Mouse (Mus musculus): ENCODE data around the gene Dock8. TPM values are rescaled to one million over a fixed set of nuclear protein-coding genes. Genes with fewer than 3 reads are reported as not detected.

The Dock8 gene
- polyA plus RNA-seq, 1 experiment from 2014 or later: 8.5 TPM

DNA sequence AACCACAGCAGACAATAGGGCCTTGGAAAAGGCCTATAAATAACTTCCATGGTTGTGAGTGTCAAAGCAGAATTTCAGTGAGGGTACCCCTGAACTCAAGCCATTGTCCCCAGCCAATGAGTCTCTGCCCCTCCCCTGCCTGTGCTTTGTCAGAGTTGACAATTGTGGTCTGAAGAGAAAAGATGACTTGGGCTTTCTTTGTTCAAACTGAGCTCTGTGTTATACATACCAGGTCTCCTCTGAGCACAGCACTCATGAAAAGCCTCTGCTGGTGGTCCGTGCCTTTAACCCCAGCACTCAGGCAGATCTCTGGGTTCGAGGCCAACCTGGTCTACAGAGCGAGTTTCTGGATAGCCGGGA, 231.6 kb downstream of the Dock8 start:
- H3K9me3 ChIP-seq (replicated peaks): no peaks in the 10 kb centered on the region
- ATAC-seq (ENCODE audit: insufficient read depth): no peak
- no peak overlapping the region for H3K9ac ChIP-seq
- H3K36me3 ChIP-seq (replicated peaks): no peaks in the 10 kb centered on the region
- H3K27me3 ChIP-seq: peaks cover 27% of the 10 kb centered on the region
- no peak overlapping the region for H3K4me2 ChIP-seq
- H3K27ac ChIP-seq (replicated peaks): no peak overlapping the region
- H3K4me3 ChIP-seq (replicated peaks): no peak overlapping the region
- no peaks in the 10 kb centered on the region for H3K4me1 ChIP-seq (replicated peaks)
- 70% methylated on average over 4 of the region's 4 CpGs for WGBS (ENCODE audit: insufficient replicate concordance)

DNA sequence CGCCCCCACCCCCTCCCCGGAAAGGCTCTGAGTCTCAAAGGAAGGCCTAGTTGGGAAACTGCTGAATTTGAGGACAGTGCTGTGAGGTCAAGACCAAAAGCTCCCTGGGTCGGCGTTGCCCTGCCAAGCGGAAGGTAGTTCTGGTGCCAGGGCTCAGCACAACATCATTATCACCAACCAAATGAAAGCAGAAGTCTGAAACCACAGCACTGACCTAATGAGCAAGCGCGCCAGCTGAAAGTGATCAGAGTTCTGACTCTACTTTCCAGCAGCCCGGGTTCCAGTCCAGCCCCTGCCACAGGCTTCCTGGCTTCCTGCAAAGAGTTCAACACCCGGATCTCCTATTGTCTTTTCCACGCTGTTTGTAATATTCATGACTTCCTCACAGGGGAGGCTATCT, 232.7 kb downstream of the Dock8 start:
- WGBS (ENCODE audit: insufficient replicate concordance): 32% methylated on average over 10 of the region's 10 CpGs
- Histone ChIP-seq H3K4me3 (replicated peaks) (no peak overlapping the region), H3K27ac (replicated peaks) (no peak overlapping the region), H3K27me3 (peaks cover 37% of the 10 kb centered on the region), H3K9me3 (replicated peaks) (no peaks in the 10 kb centered on the region), H3K36me3 (replicated peaks) (no peaks in the 10 kb centered on the region), H3K4me1 (replicated peaks) (no peaks in the 10 kb centered on the region), H3K9ac (no peak overlapping the region), H3K4me2 (no peak overlapping the region)
- ATAC-seq (ENCODE audit: insufficient read depth): no peak

GRCm38 (mm10) chr19:25236596-25237491, 237.5 kb downstream of the Dock8 start, which contains the start of gene Kank1:
Kank1 (plus strand) TSS chr19:25236975.
- Histone ChIP-seq H3K4me2 (peak within 1 kb of the TSS; percentile 70), H3K27ac (replicated peaks) (no peak within 1 kb of the TSS), H3K36me3 (replicated peaks) (no peaks in the 10 kb centered on the region), H3K9me3 (replicated peaks) (no peaks in the 10 kb centered on the region), H3K9ac (no peak within 1 kb of the TSS; the same call in 1 of the 2 replicates), H3K4me3 (replicated peaks) (peak within 1 kb of the TSS; percentile 55), H3K27me3 (peaks cover 75% of the 10 kb centered on the region), H3K4me1 (replicated peaks) (no peaks in the 10 kb centered on the region; the same call in 1 of the 2 replicates)
- under 1% methylated on average over 76 of the region's 76 CpGs for WGBS (ENCODE audit: insufficient replicate concordance)
- peak; percentile 56 for ATAC-seq (ENCODE audit: insufficient read depth)

DNA sequence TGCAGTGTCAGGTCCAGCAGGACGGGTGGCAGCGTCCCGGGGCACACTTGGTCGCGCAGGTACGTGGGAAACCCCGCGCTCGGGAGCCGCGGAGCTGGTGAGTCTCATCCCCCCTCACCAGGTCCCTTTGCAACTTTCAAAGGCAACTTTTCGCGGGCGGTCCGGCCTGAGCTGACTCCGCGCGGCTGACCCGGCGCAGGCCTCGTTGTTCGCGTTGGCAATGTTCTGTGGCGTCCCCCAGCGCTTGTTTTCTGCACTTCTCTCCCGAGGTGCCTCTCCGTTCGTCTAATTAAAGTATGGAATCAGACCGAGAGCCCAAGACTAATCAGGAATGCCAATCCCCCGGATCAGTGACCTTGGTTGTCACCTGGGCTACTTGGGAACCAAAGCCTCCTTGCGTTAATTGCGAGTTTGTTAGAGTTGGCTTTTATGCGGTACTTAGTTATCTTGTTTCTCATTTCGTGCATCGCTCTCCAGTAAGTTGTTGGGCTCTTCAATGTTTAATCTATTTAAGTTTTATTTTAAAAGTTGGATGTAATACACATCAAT, 238.2 kb downstream of the Dock8 start:
- H3K27me3 ChIP-seq: peaks cover 70% of the 10 kb centered on the region
- H3K27ac ChIP-seq (replicated peaks): no peak overlapping the region
- under 1% methylated on average over 35 of the region's 35 CpGs for WGBS (ENCODE audit: insufficient replicate concordance)
- ATAC-seq (ENCODE audit: insufficient read depth): peak; percentile 31; the same call in 1 of the 2 replicates
- no peaks in the 10 kb centered on the region for H3K9me3 ChIP-seq (replicated peaks)
- no peaks in the 10 kb centered on the region for H3K36me3 ChIP-seq (replicated peaks)
- no peak overlapping the region; the same call in 1 of the 2 replicates for H3K9ac ChIP-seq
- peak overlapping the region; percentile 55 for H3K4me3 ChIP-seq (replicated peaks)
- no peaks in the 10 kb centered on the region; the same call in 1 of the 2 replicates for H3K4me1 ChIP-seq (replicated peaks)
- H3K4me2 ChIP-seq: peak overlapping the region; percentile 70

GRCm38 (mm10) chr19:25238121-25238520, 238.8 kb downstream of the Dock8 start:
- 9% methylated on average over 13 of the region's 13 CpGs for WGBS (ENCODE audit: insufficient replicate concordance)
- Histone ChIP-seq H3K4me3 (replicated peaks) (no peak overlapping the region), H3K27me3 (peaks cover 70% of the 10 kb centered on the region)

DNA sequence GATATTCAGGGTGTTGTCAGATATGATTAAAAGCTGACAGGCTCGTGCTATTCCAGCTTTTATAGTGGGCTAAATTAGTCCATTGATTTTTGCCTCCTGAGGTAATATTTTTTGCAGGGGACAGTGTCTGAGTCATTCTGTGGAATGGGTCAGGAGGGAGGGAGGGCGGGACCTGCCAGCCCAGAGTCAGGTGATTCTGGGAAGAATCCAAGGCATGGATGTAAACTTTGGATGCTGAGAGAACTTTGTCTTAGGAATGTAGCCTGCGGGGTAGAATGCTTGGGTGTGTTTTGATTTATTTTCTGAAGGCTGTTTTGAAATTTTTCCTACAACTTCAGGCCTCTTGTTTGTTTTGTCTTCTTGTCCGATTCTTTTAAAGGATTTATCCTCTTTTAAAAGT, 244.2 kb downstream of the Dock8 start:
- Histone ChIP-seq H3K4me3 (replicated peaks) (no peak overlapping the region), H3K36me3 (replicated peaks) (no peaks in the 10 kb centered on the region), H3K9me3 (replicated peaks) (no peaks in the 10 kb centered on the region), H3K27me3 (peaks cover 24% of the 10 kb centered on the region), H3K9ac (no peak overlapping the region), H3K4me2 (no peak overlapping the region), H3K27ac (replicated peaks) (no peak overlapping the region), H3K4me1 (replicated peaks) (no peaks in the 10 kb centered on the region)
- WGBS (ENCODE audit: insufficient replicate concordance): 54% methylated on average over 4 of the region's 4 CpGs
- no peak for ATAC-seq (ENCODE audit: insufficient read depth)

More at GRCm38 (mm10) chr19:25238121-25238520, 238.8 kb downstream of the Dock8 start:
- Histone ChIP-seq H3K9ac (no peak overlapping the region), H3K36me3 (replicated peaks) (no peaks in the 10 kb centered on the region), H3K4me1 (replicated peaks) (no peaks in the 10 kb centered on the region; the same call in 1 of the 2 replicates), H3K27ac (replicated peaks) (no peak overlapping the region), H3K9me3 (replicated peaks) (no peaks in the 10 kb centered on the region), H3K4me2 (peak overlapping the region; percentile 70)
- ATAC-seq (ENCODE audit: insufficient read depth): no peak

GRCm38 (mm10) chr19:25246062-25246461, 246.7 kb downstream of the Dock8 start:
- H3K4me1 ChIP-seq (replicated peaks): no peaks in the 10 kb centered on the region
- no peak for ATAC-seq (ENCODE audit: insufficient read depth)
- 0 out of 2 replicates have a peak, but pooled peaks cover 2% of the 10 kb centered on the region for H3K27me3 ChIP-seq
- WGBS (ENCODE audit: insufficient replicate concordance): 63% methylated on average over 8 of the region's 8 CpGs
- no peak overlapping the region for H3K4me2 ChIP-seq
- no peaks in the 10 kb centered on the region for H3K36me3 ChIP-seq (replicated peaks)
- H3K27ac ChIP-seq (replicated peaks): no peak overlapping the region
- H3K4me3 ChIP-seq (replicated peaks): no peak overlapping the region
- no peak overlapping the region for H3K9ac ChIP-seq
- no peaks in the 10 kb centered on the region for H3K9me3 ChIP-seq (replicated peaks)

DNA sequence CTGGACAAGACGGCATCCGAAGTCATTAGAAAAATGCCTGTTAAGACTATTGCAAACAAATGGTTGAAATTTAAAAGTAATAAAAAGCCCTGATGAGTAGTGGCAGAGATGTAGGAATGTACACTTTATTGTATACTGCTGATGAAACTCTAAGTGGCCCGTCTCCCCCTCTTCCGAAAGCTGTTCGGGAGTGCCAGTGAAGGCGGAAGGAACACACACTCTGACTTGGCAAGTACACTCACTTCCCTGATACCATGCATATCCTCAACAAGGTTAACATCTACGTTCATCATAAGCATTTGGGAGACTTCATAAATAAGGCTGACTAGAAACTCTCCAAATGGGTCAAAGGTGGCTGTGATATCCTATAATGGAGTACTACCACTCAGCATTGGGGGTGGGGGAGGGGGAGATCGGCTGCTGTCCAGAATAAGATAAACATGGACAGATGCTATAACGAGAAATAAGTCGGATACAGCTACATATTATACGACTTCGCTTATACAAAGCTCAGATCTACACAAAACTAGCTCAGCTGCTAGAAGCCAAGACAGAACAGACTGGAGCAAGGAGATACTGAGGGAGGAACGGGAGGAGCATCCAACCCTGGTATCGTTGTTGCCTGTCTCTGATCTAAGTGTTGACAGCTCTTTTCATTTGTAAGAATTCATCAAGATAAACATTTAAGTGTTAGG, 248.7 kb downstream of the Dock8 start:
- no peaks in the 10 kb centered on the region for H3K4me1 ChIP-seq (replicated peaks)
- no peak for ATAC-seq (ENCODE audit: insufficient read depth)
- 69% methylated on average over 14 of the region's 14 CpGs for WGBS (ENCODE audit: insufficient replicate concordance)

GRCm38 (mm10) chr19:25249230-25249629, 249.9 kb downstream of the Dock8 start:
- no peak for ATAC-seq (ENCODE audit: insufficient read depth)
- Histone ChIP-seq H3K27ac (replicated peaks) (no peak overlapping the region), H3K4me3 (replicated peaks) (no peak overlapping the region), H3K27me3 (no peaks in the 10 kb centered on the region), H3K4me2 (no peak overlapping the region), H3K36me3 (replicated peaks) (no peaks in the 10 kb centered on the region), H3K4me1 (replicated peaks) (no peaks in the 10 kb centered on the region), H3K9me3 (replicated peaks) (no peaks in the 10 kb centered on the region), H3K9ac (no peak overlapping the region)
- 64% methylated on average over 13 of the region's 13 CpGs for WGBS (ENCODE audit: insufficient replicate concordance)

More for the DNA sequence above, 248.7 kb downstream of the Dock8 start:
- no peak overlapping the region for H3K27ac ChIP-seq (replicated peaks)
- H3K36me3 ChIP-seq (replicated peaks): no peaks in the 10 kb centered on the region
- H3K4me3 ChIP-seq (replicated peaks): no peak overlapping the region
- H3K9ac ChIP-seq: no peak overlapping the region
- no peaks in the 10 kb centered on the region for H3K9me3 ChIP-seq (replicated peaks)
- no peaks in the 10 kb centered on the region for H3K27me3 ChIP-seq
- H3K4me2 ChIP-seq: no peak overlapping the region

- Histone ChIP-seq H3K4me3 (replicated peaks) (no peak overlapping the region), H3K36me3 (replicated peaks) (no peaks in the 10 kb centered on the region), H3K4me1 (replicated peaks) (no peaks in the 10 kb centered on the region), H3K4me2 (no peak overlapping the region), H3K27me3 (no peaks in the 10 kb centered on the region), H3K9me3 (replicated peaks) (no peaks in the 10 kb centered on the region), H3K9ac (no peak overlapping the region), H3K27ac (replicated peaks) (no peak overlapping the region)
- WGBS (ENCODE audit: insufficient replicate concordance): 53% methylated on average over 3 of the region's 3 CpGs
- no peak for ATAC-seq (ENCODE audit: insufficient read depth)
Measured at GRCm38 (mm10) chr19:25251610-25252140, 252.3 kb downstream of the Dock8 start.

Measured in liver, embryonic 15.5 days (tissue).